Mouse (Mus musculus) liver, embryonic 15.5 days (tissue): ENCODE measurements around the gene Cacna2d2. TPM values are rescaled to one million over a fixed set of nuclear protein-coding genes. Genes with fewer than 3 reads are reported as not detected.

ENCODE experiments used
- ATAC-seq: fragments of 200-750 bp; cut with Nextera tagmentation; 2 replicates; pipeline ENCODE4 v1.8.0; 2017; ENCODE audit warnings: moderate number of reproducible peaks, mild to moderate bottlenecking, moderate library complexity; ENCODE audit not compliant: insufficient read depth
- H3K27ac ChIP-seq: fragments of 300-500 bp; sonication (generic); replicated peaks from 2 replicates; pipeline ENCODE4 v1.5.1; 2015; ENCODE audit warnings: mild to moderate bottlenecking, inconsistent platforms
- H3K27me3 ChIP-seq: fragments of 300-500 bp; sonication (generic); 2 replicates; pipeline ENCODE4 v1.6.1; 2015; ENCODE audit warnings: mild to moderate bottlenecking, inconsistent platforms
- H3K36me3 ChIP-seq: fragments of 300-500 bp; sonication (generic); replicated peaks from 2 replicates; pipeline ENCODE4 v1.6.1; 2015; ENCODE audit warnings: moderate library complexity, mild to moderate bottlenecking, inconsistent platforms
- H3K4me1 ChIP-seq: fragments of 300-500 bp; sonication (generic); replicated peaks from 2 replicates; pipeline ENCODE4 v1.6.1; 2015; ENCODE audit warnings: inconsistent platforms
- H3K4me2 ChIP-seq: fragments of 300-500 bp; sonication (generic); 2 replicates; pipeline ENCODE4 v1.6.1; 2015; ENCODE audit warnings: moderate library complexity, mild to moderate bottlenecking, inconsistent platforms
- H3K4me3 ChIP-seq: fragments of 300-500 bp; sonication (generic); replicated peaks from 2 replicates; pipeline ENCODE4 v1.5.1; 2015; ENCODE audit warnings: mild to moderate bottlenecking, inconsistent platforms
- H3K9ac ChIP-seq: fragments of 300-500 bp; sonication (generic); 2 replicates; pipeline ENCODE4 v1.6.1; 2015; ENCODE audit warnings: moderate library complexity, mild to moderate bottlenecking, inconsistent platforms
- H3K9me3 ChIP-seq: fragments of 300-500 bp; sonication (generic); replicated peaks from 2 replicates; pipeline ENCODE4 v1.6.1; 2016; ENCODE audit warnings: inconsistent platforms
- WGBS: fragments of 180-500 bp; shearing (Covaris S2); methylation state at CpG from one replicate; pipeline ENCODE4 v1.1.7; 2015; ENCODE audit warnings: mixed read lengths; ENCODE audit not compliant: insufficient replicate concordance; 5-methylcytosine and 5-hydroxymethylcytosine counted together
- polyA plus RNA-seq: library from polyadenylated mRNA; unstranded; fragments of >200 nt; fragmentation: Nextera tagmentation; extraction: Ambion mirVana; gene quantifications from 2 replicates; pipeline ENCODE4 v1.2.1, GENCODE M21; 2015

The Cacna2d2 gene
- polyA plus RNA-seq, 1 experiment from 2014 or later, result 0.02 TPM

- ATAC-seq, result peak; percentile 80
- H3K4me3 ChIP-seq, result no peak overlapping the region
- no peaks in the 10 kb centered on the region for H3K9me3 ChIP-seq
- H3K9ac ChIP-seq, result no peak overlapping the region
- H3K36me3 ChIP-seq, result no peaks in the 10 kb centered on the region
- peak overlapping the region; percentile 43 for H3K4me2 ChIP-seq
- H3K27ac ChIP-seq, result no peak overlapping the region
- H3K27me3 ChIP-seq, result peaks cover 43% of the 10 kb centered on the region
- WGBS, result 23% methylated on average over 5 of the region's 5 CpGs
- peaks cover 26% of the 10 kb centered on the region for H3K4me1 ChIP-seq
Observed at GRCm38 (mm10) chr9:107462907-107463306, 63.5 kb downstream of the Cacna2d2 start.

GRCm38 (mm10) chr9:107463509-107463908, 64.1 kb downstream of the Cacna2d2 start:
- 13% methylated on average over 7 of the region's 7 CpGs for WGBS
- no peaks in the 10 kb centered on the region for H3K9me3 ChIP-seq
- H3K4me3 ChIP-seq, result no peak overlapping the region
- no peak overlapping the region for H3K9ac ChIP-seq
- H3K36me3 ChIP-seq, result no peaks in the 10 kb centered on the region
- peaks cover 26% of the 10 kb centered on the region for H3K4me1 ChIP-seq
- H3K27ac ChIP-seq, result no peak overlapping the region
- ATAC-seq, result peak; percentile 71
- H3K27me3 ChIP-seq, result peaks cover 45% of the 10 kb centered on the region
- H3K4me2 ChIP-seq, result peak overlapping the region; percentile 43

- H3K27me3 ChIP-seq, result peaks cover 45% of the 10 kb centered on the region
- H3K36me3 ChIP-seq, result no peaks in the 10 kb centered on the region
- 11% methylated on average over 9 of the region's 9 CpGs for WGBS
- no peak overlapping the region for H3K27ac ChIP-seq
- H3K9ac ChIP-seq, result no peak overlapping the region
- H3K4me1 ChIP-seq, result peaks cover 26% of the 10 kb centered on the region
- no peak overlapping the region for H3K4me3 ChIP-seq
- peak overlapping the region; percentile 32 for H3K4me2 ChIP-seq
- ATAC-seq, result peak; percentile 60; the same call in 1 of the 2 replicates
- H3K9me3 ChIP-seq, result no peaks in the 10 kb centered on the region
Observed at GRCm38 (mm10) chr9:107464130-107464529, 64.7 kb downstream of the Cacna2d2 start.

- H3K4me2 ChIP-seq, result no peak overlapping the region
- peaks cover 50% of the 10 kb centered on the region for H3K27me3 ChIP-seq
- no peak for ATAC-seq
- WGBS, result 48% methylated on average over 6 of the region's 6 CpGs
- H3K9me3 ChIP-seq, result no peaks in the 10 kb centered on the region
- no peak overlapping the region for H3K27ac ChIP-seq
- H3K36me3 ChIP-seq, result no peaks in the 10 kb centered on the region
- peaks cover 26% of the 10 kb centered on the region for H3K4me1 ChIP-seq
- H3K4me3 ChIP-seq, result no peak overlapping the region
- H3K9ac ChIP-seq, result no peak overlapping the region
Observed at GRCm38 (mm10) chr9:107465657-107466056, 66.2 kb downstream of the Cacna2d2 start.

- 70% methylated on average over 13 of the region's 13 CpGs for WGBS
- Histone ChIP-seq H3K27me3 (peaks cover 36% of the 10 kb centered on the region), H3K4me3 (no peak overlapping the region), H3K36me3 (no peaks in the 10 kb centered on the region), H3K27ac (no peak overlapping the region), H3K4me2 (no peak overlapping the region), H3K4me1 (peaks cover 4% of the 10 kb centered on the region), H3K9me3 (no peaks in the 10 kb centered on the region), H3K9ac (no peak overlapping the region)
- ATAC-seq, result no peak
Observed at GRCm38 (mm10) chr9:107469213-107469795, 69.9 kb downstream of the Cacna2d2 start.

- no peaks in the 10 kb centered on the region for H3K9me3 ChIP-seq
- peaks cover 29% of the 10 kb centered on the region; the same call in 1 of the 2 replicates for H3K27me3 ChIP-seq
- H3K4me2 ChIP-seq, result no peak overlapping the region
- H3K36me3 ChIP-seq, result no peaks in the 10 kb centered on the region
- WGBS, result 69% methylated on average over 15 of the region's 15 CpGs
- no peak overlapping the region; the same call in 1 of the 2 replicates for H3K9ac ChIP-seq
- no peak overlapping the region for H3K4me3 ChIP-seq
- H3K4me1 ChIP-seq, result no peaks in the 10 kb centered on the region
- no peak for ATAC-seq
- H3K27ac ChIP-seq, result no peak overlapping the region
Observed at GRCm38 (mm10) chr9:107470427-107470826, 71.0 kb downstream of the Cacna2d2 start.

GRCm38 (mm10) chr9:107474016-107474415, 74.6 kb downstream of the Cacna2d2 start:
- Histone ChIP-seq H3K36me3 (no peaks in the 10 kb centered on the region), H3K27ac (no peak overlapping the region), H3K27me3 (peaks cover 14% of the 10 kb centered on the region; the same call in 1 of the 2 replicates), H3K4me1 (no peaks in the 10 kb centered on the region), H3K9ac (no peak overlapping the region), H3K9me3 (no peaks in the 10 kb centered on the region), H3K4me3 (no peak overlapping the region), H3K4me2 (no peak overlapping the region)
- 53% methylated on average over 1 of the region's 1 CpGs for WGBS
- no peak for ATAC-seq

- no peaks in the 10 kb centered on the region for H3K9me3 ChIP-seq
- peaks cover 30% of the 10 kb centered on the region for H3K27me3 ChIP-seq
- peaks cover 10% of the 10 kb centered on the region; the same call in 1 of the 2 replicates for H3K4me1 ChIP-seq
- no peak overlapping the region for H3K4me3 ChIP-seq
- no peak overlapping the region for H3K27ac ChIP-seq
- no peak for ATAC-seq
- no peaks in the 10 kb centered on the region for H3K36me3 ChIP-seq
- no peak overlapping the region for H3K4me2 ChIP-seq
- 46% methylated on average over 5 of the region's 5 CpGs for WGBS
- no peak overlapping the region for H3K9ac ChIP-seq
Observed at GRCm38 (mm10) chr9:107478979-107479378, 79.6 kb downstream of the Cacna2d2 start.

- Histone ChIP-seq H3K4me1 (peaks cover 10% of the 10 kb centered on the region; the same call in 1 of the 2 replicates), H3K4me2 (peak overlapping the region; percentile 18; the same call in 1 of the 2 replicates), H3K9ac (no peak overlapping the region), H3K4me3 (no peak overlapping the region), H3K27ac (no peak overlapping the region), H3K9me3 (no peaks in the 10 kb centered on the region), H3K36me3 (no peaks in the 10 kb centered on the region), H3K27me3 (peaks cover 30% of the 10 kb centered on the region)
- WGBS, result 26% methylated on average over 14 of the region's 14 CpGs
- no peak for ATAC-seq
Observed at GRCm38 (mm10) chr9:107479593-107479992, 80.2 kb downstream of the Cacna2d2 start.

GRCm38 (mm10) chr9:107480477-107481069, 81.2 kb downstream of the Cacna2d2 start:
- H3K4me2 ChIP-seq, result no peak overlapping the region
- no peak overlapping the region for H3K9ac ChIP-seq
- ATAC-seq, result no peak
- H3K4me1 ChIP-seq, result peaks cover 10% of the 10 kb centered on the region; the same call in 1 of the 2 replicates
- peaks cover 30% of the 10 kb centered on the region for H3K27me3 ChIP-seq
- 26% methylated on average over 9 of the region's 9 CpGs for WGBS
- no peak overlapping the region for H3K4me3 ChIP-seq
- no peaks in the 10 kb centered on the region for H3K9me3 ChIP-seq
- no peaks in the 10 kb centered on the region for H3K36me3 ChIP-seq
- H3K27ac ChIP-seq, result no peak overlapping the region

GRCm38 (mm10) chr9:107481340-107481739, 81.9 kb downstream of the Cacna2d2 start:
- Histone ChIP-seq H3K9ac (no peak overlapping the region), H3K9me3 (no peaks in the 10 kb centered on the region), H3K4me1 (peaks cover 10% of the 10 kb centered on the region; the same call in 1 of the 2 replicates), H3K36me3 (no peaks in the 10 kb centered on the region), H3K27me3 (peaks cover 30% of the 10 kb centered on the region), H3K4me3 (no peak overlapping the region), H3K27ac (no peak overlapping the region), H3K4me2 (no peak overlapping the region)
- no peak for ATAC-seq
- WGBS, result 41% methylated on average over 16 of the region's 16 CpGs
